Mouse (Mus musculus) kidney, adult 2 months (tissue): ENCODE results near the gene Shpk. TPM values are rescaled to one million over a fixed set of nuclear protein-coding genes. Genes with fewer than 3 reads are reported as not detected.

ENCODE experiments used
- DNase-seq: peaks from one replicate; pipeline ENCODE4 v3.0.0; 2021
- H3K27ac ChIP-seq: fragments of 200-500 bp; 2 replicates; pipeline ENCODE4 v1.5.1; 2012; ENCODE audit warnings: low read depth, low read length, control low read depth, inconsistent platforms; ENCODE audit not compliant: insufficient read depth
- H3K27me3 ChIP-seq: fragments of 200-500 bp; replicated peaks from 2 replicates; pipeline ENCODE4 v1.6.1; 2012; ENCODE audit warnings: mild to moderate bottlenecking, moderate library complexity, low read length, inconsistent platforms; ENCODE audit not compliant: control insufficient read depth, insufficient read depth
- H3K36me3 ChIP-seq: fragments of 200-500 bp; 2 replicates; pipeline ENCODE4 v1.6.1; 2012; ENCODE audit warnings: mild to moderate bottlenecking, moderate library complexity, low read length, inconsistent platforms; ENCODE audit not compliant: control insufficient read depth, insufficient read depth
- H3K4me1 ChIP-seq: fragments of 200-500 bp; 2 replicates; pipeline ENCODE4 v1.6.1; 2011; ENCODE audit warnings: low read length; ENCODE audit not compliant: control insufficient read depth, insufficient read depth
- H3K4me3 ChIP-seq: fragments of 200-500 bp; 2 replicates; pipeline ENCODE4 v1.5.1; 2011; ENCODE audit warnings: mild to moderate bottlenecking, low read depth, low read length, control low read depth; ENCODE audit not compliant: insufficient read depth
- CTCF ChIP-seq: fragments of 200-500 bp; conservative IDR thresholded peaks from 2 replicates; pipeline ENCODE4 v1.5.1; 2011; ENCODE audit warnings: low read depth, mild to moderate bottlenecking, control low read depth, low read length, moderate library complexity, mixed read lengths; ENCODE audit not compliant: insufficient read depth, insufficient read length
- POLR2A ChIP-seq: fragments of 200-500 bp; IDR thresholded peaks from one replicate; pipeline ENCODE4 v1.6.1; 2011; ENCODE audit warnings: low read depth, low read length, control low read depth
- WGBS: fragments of 180-500 bp; shearing (Covaris S2); methylation state at CpG from one replicate; pipeline ENCODE4 v1.1.7; 2018; 5-methylcytosine and 5-hydroxymethylcytosine counted together
- polyA plus RNA-seq: library from polyadenylated mRNA; depleted of rRNA; stranded (reverse); fragments of >200 nt; gene quantifications from 2 replicates; pipeline ENCODE4 v1.2.3, GENCODE M21; 2012; rRNA removed

The Shpk gene
- 17.7 and 18.5 TPM in 2 replicates for polyA plus RNA-seq

GRCm38 (mm10) chr11:73199230-73199712, at the start of gene Shpk:
Gene Shpk, plus strand, starts transcription at chr11:73199460.
- Histone ChIP-seq H3K4me1 (peaks cover 8% of the 10 kb centered on the region; the same call in 1 of the 2 replicates), H3K27me3 (no peaks in the 10 kb centered on the region), H3K4me3 (peak within 1 kb of the TSS; percentile 85), H3K27ac (peak within 1 kb of the TSS; percentile 83), H3K36me3 (no peaks in the 10 kb centered on the region)
- peak; percentile 98 for DNase-seq
- peak; percentile 60 for TF ChIP-seq POLR2A
- no peak for TF ChIP-seq CTCF
- under 1% methylated on average over 32 of the region's 32 CpGs for WGBS

- H3K4me1 ChIP-seq = 0 out of 2 replicates have a peak, but pooled peaks cover 3% of the 10 kb centered on the region
- H3K27ac ChIP-seq = no peak overlapping the region
- H3K36me3 ChIP-seq = no peaks in the 10 kb centered on the region
- WGBS = 75% methylated on average over 6 of the region's 6 CpGs
- TF ChIP-seq CTCF (no peak), POLR2A (no peak)
- no peak for DNase-seq
- no peak overlapping the region for H3K4me3 ChIP-seq
- H3K27me3 ChIP-seq = no peaks in the 10 kb centered on the region
These were observed 44.2 kb upstream of the Shpk start for GRCm38 (mm10) chr11:73155071-73155470.

GRCm38 (mm10) chr11:73159957-73160810, 39.1 kb upstream of the Shpk start, which contains the start of gene P2rx5:
Gene P2rx5, plus strand, starts transcription at chr11:73160421.
- H3K27me3 ChIP-seq = no peaks in the 10 kb centered on the region
- 5% methylated on average over 49 of the region's 49 CpGs for WGBS
- no peaks in the 10 kb centered on the region for H3K36me3 ChIP-seq
- peaks cover 6% of the 10 kb centered on the region; the same call in 1 of the 2 replicates for H3K4me1 ChIP-seq
- TF ChIP-seq POLR2A = no peak
- H3K4me3 ChIP-seq = peak within 1 kb of the TSS; percentile 42
- peak; percentile 78 for DNase-seq
- peak within 1 kb of the TSS; percentile 67 for H3K27ac ChIP-seq

- WGBS = 25% methylated on average over 6 of the region's 6 CpGs
- Histone ChIP-seq H3K27me3 (no peaks in the 10 kb centered on the region), H3K4me1 (peaks cover 6% of the 10 kb centered on the region; the same call in 1 of the 2 replicates), H3K4me3 (peak overlapping the region; percentile 42), H3K27ac (peak overlapping the region; percentile 67), H3K36me3 (no peaks in the 10 kb centered on the region)
- peak; percentile 66 for DNase-seq
- TF ChIP-seq CTCF (no peak), POLR2A (no peak)
These were observed 38.5 kb upstream of the Shpk start for GRCm38 (mm10) chr11:73160811-73161200.

- H3K36me3 ChIP-seq = no peaks in the 10 kb centered on the region
- TF ChIP-seq POLR2A (no peak), CTCF (no peak)
- H3K4me3 ChIP-seq = no peak overlapping the region
- DNase-seq = no peak
- no peaks in the 10 kb centered on the region for H3K27me3 ChIP-seq
- peak overlapping the region; percentile 67; the same call in 1 of the 2 replicates for H3K27ac ChIP-seq
- peaks cover 3% of the 10 kb centered on the region; the same call in 1 of the 2 replicates for H3K4me1 ChIP-seq
- 87% methylated on average over 4 of the region's 4 CpGs for WGBS
These were observed 37.6 kb upstream of the Shpk start for GRCm38 (mm10) chr11:73161616-73162015.

GRCm38 (mm10) chr11:73162284-73162683, 37.0 kb upstream of the Shpk start:
- 36% methylated on average over 5 of the region's 5 CpGs for WGBS
- peak; percentile 51 for DNase-seq
- no peak overlapping the region for H3K4me3 ChIP-seq

GRCm38 (mm10) chr11:73168071-73168470, 31.2 kb upstream of the Shpk start:
- H3K27ac ChIP-seq = no peak overlapping the region
- peak; percentile 82 for DNase-seq
- TF ChIP-seq POLR2A = no peak
- TF ChIP-seq CTCF = 0 out of 2 replicates have a peak, but pooled peaks have one; percentile 8
- peaks cover 16% of the 10 kb centered on the region for H3K4me1 ChIP-seq
- H3K4me3 ChIP-seq = no peak overlapping the region
- no peaks in the 10 kb centered on the region for H3K36me3 ChIP-seq
- H3K27me3 ChIP-seq = no peaks in the 10 kb centered on the region
- 65% methylated on average over 8 of the region's 8 CpGs for WGBS

More at GRCm38 (mm10) chr11:73162284-73162683, 37.0 kb upstream of the Shpk start:
- no peak overlapping the region for H3K27ac ChIP-seq
- no peaks in the 10 kb centered on the region for H3K27me3 ChIP-seq
- peaks cover 3% of the 10 kb centered on the region; the same call in 1 of the 2 replicates for H3K4me1 ChIP-seq
- no peaks in the 10 kb centered on the region for H3K36me3 ChIP-seq
- TF ChIP-seq POLR2A (no peak), CTCF (no peak)
